Mouse (Mus musculus): Measurements from ENCODE around the gene Polr3a.
"Not testable (repeated sequence)": the region's sequence is repeated elsewhere in the genome, so short reads cannot be mapped to it uniquely, and the experiment has no call there.

Gene Polr3a

DNA sequence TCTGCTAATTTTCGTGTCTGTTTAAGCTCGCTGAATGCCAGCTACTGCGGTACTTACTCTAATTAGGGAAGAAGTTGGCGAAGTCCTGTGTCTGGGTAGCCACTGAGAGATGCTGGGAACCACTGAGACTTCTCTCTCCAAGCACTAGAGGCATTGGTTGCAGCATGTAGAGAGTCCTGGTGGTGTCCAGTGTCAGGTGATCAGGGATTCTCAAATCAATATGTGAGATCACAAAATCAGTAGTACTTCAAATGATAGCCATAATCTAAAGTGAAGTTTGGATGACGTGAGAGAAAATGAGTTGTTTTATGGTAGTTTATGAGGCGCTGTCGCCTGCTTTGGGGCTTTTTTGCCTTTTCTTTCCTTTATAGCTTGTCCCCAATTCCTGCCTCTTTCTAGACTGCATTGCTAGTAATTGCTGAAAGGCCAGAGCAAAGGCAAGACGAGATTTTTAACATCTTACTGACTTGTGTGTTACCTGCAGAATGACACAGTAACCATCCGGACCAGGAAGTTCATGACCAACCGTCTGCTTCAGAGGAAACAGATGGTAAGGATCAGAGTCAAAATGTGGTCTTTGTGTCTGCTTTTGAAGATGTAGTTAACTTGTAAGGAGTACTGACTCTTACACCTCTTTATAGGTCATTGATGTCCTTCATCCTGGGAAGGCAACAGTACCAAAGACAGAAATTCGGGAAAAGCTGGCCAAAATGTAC is 4.6 kb upstream of the Polr3a start:
- no peak for DNase-seq

DNA sequence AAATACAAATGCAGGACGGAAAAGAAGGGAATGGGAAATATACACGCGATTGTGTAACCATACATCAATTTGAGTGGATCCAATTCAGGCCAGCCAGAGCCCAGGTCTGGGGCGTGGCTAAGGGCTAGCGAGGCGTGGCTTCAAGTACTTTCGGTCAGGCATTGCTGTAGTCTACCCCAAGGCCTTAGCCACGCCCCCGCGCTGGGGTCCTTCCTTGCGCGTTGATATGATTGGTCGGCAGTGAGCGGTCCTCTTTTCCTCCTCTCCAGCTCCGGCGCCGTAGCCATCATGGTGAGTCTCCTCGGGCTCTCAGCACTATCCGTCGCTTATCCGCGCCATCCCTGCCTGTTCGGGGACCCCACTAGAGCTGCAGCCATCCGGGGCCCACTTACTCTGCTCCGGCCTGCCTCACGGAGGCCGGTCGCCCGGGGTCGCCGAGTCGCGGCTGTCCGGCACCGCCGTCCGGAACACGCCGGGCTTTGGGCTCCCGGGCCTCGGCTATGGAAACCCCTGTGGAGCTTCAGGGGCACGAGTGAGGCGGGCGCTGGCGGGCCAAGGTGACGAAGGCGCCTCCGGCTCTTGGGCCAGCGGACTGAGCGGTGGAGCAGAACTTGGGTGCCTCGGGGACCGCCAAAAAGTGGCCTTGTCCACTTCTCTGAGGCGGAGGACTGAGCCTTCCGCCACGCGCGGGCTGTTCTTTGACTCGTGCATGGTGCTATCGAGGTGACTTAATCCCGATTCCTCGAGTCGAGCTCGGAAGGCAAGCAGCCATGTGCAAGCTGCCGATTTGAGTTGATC is 3.8 kb upstream of the Polr3a start:
- DNase-seq, result peak; percentile 97

GRCm38 (mm10) chr14:24489772-24490171 is 2.9 kb upstream of the Polr3a start:
- not testable (repeated sequence) for DNase-seq

DNA sequence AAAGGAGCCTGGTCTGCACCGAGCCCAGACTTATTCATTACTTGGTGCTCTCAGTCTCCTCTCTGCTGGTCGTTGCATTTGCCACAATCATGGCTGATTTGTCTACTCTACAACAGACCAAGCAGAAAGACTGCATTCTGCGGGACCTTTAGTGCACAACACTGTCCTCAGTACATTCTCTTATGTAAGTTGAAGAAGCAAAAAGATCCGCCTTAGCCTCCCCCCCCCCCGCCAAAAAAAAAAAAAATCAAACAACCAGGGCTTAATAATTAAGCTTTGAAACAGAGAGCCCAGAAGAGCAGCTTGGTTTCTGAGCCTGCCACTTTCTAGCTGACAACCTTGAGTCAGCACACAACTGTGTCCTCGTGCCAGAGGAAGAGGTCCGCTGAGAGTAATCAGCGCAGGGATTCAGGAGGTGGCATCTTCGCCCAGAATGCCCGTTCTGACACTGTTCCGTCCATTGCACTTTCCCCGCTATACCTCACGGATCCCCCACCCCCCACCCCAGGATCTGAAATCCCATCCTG is 554 bp downstream of the Polr3a start:
- no peak for DNase-seq

GRCm38 (mm10) chr14:24468806-24469205 is 18.1 kb downstream of the Polr3a start:
- DNase-seq, result no peak

DNA sequence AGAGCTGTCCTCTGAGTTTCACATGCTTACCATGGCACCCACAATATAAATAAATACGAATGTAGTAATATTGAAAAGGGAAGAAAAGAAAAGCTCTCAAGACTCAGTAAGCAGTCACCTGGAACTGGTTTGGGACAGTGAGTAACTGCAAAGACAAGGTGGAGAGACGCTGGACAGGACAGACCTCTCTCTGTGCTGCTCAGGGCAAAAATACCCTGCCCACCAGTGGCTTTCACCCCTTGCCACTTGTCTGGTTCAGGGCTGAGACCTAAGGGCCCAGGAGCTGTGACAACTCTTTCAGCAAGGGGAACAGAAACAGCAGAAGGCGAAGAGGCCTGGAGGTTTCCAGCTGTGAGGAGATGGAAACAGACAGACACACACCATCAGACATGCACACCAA is 28.7 kb downstream of the Polr3a start:
- no peak for DNase-seq

DNA sequence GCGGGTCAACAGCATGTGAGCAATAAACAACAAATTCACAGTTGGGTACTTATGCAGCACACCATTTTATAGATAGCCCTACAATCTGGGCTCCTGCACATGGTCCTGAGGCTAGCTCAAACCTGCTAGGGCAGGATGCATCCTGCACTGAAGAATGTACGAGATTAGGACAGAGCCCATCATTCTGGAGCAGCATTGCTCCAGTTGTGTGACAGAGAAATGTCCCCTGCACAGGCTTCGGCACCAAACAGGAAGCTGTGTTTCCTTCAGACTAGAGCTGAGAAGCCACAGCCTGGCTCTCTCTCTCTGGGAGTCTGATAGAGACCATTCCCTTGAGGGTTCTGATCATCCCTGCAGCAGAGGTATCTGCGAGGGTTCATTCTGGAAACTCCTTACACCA is 43.3 kb downstream of the Polr3a start:
- not testable (repeated sequence) for DNase-seq

All from lung, postnatal 4 days (tissue).